Mouse (Mus musculus) embryonic fibroblast, embryonic 13.5 days (primary cell): ENCODE data around the gene Foxn1. TPM values are rescaled to one million over a fixed set of nuclear protein-coding genes. Genes with fewer than 3 reads are reported as not detected.

ENCODE experiments used
- H3K27ac ChIP-seq: 2 replicates; pipeline ENCODE4 v1.5.1; 2012; ENCODE audit warnings: low read length, control low read depth, inconsistent platforms; ENCODE audit not compliant: insufficient read depth
- H3K4me1 ChIP-seq: 2 replicates; pipeline ENCODE4 v1.6.1; 2011; ENCODE audit warnings: low read length; ENCODE audit not compliant: control insufficient read depth, insufficient read depth
- H3K4me3 ChIP-seq: 2 replicates; pipeline ENCODE4 v1.5.1; 2011; ENCODE audit warnings: mild to moderate bottlenecking, control low read depth, low read length; ENCODE audit not compliant: insufficient read depth
- CTCF ChIP-seq: IDR thresholded peaks from 2 replicates; pipeline ENCODE4 v1.5.1; 2011; ENCODE audit warnings: mild to moderate bottlenecking, control low read depth, low read length, moderate library complexity, borderline replicate concordance; ENCODE audit not compliant: insufficient read depth
- POLR2A ChIP-seq: IDR thresholded peaks from 2 replicates; pipeline ENCODE4 v1.6.1; 2011; ENCODE audit warnings: low read depth, mild to moderate bottlenecking, control low read depth, low read length, moderate library complexity
- polyA plus RNA-seq: library from polyadenylated mRNA; stranded (reverse); fragments of >200 nt; gene quantifications from 2 replicates; pipeline ENCODE4 v1.2.4, GENCODE M21; 2011; ENCODE audit warnings: low read depth; ENCODE audit not compliant: missing spikeins, insufficient read length

Foxn1 gene
- polyA plus RNA-seq, 1 experiment: not detected

- TF ChIP-seq POLR2A (no peak), CTCF (no peak)
- H3K4me3 ChIP-seq: no peak overlapping the region
- H3K27ac ChIP-seq: no peak overlapping the region
- H3K4me1 ChIP-seq: no peaks in the 10 kb centered on the region
Observed at GRCm38 (mm10) chr11:78348474-78348873, 37.9 kb downstream of the Foxn1 start.

- TF ChIP-seq CTCF (no peak), POLR2A (no peak)
- Histone ChIP-seq H3K4me1 (no peaks in the 10 kb centered on the region), H3K4me3 (no peak overlapping the region), H3K27ac (no peak overlapping the region)
Observed at GRCm38 (mm10) chr11:78347908-78348307, 38.5 kb downstream of the Foxn1 start.

GRCm38 (mm10) chr11:78347070-78347754 lies 39.1 kb downstream of the Foxn1 start:
- H3K4me1 ChIP-seq: no peaks in the 10 kb centered on the region
- H3K4me3 ChIP-seq: no peak overlapping the region
- TF ChIP-seq POLR2A (no peak), CTCF (peak; percentile 71; the same call in 1 of the 2 replicates)
- no peak overlapping the region for H3K27ac ChIP-seq

GRCm38 (mm10) chr11:78346326-78347069 lies 39.9 kb downstream of the Foxn1 start:
- Histone ChIP-seq H3K4me3 (no peak overlapping the region), H3K27ac (no peak overlapping the region), H3K4me1 (no peaks in the 10 kb centered on the region)
- no peak for TF ChIP-seq CTCF
- no peak for TF ChIP-seq POLR2A

- H3K4me3 ChIP-seq: no peak overlapping the region
- H3K27ac ChIP-seq: no peak overlapping the region
- H3K4me1 ChIP-seq: no peaks in the 10 kb centered on the region
- TF ChIP-seq POLR2A: no peak
- TF ChIP-seq CTCF: no peak
Observed at GRCm38 (mm10) chr11:78345801-78346200, 40.6 kb downstream of the Foxn1 start.

- H3K4me3 ChIP-seq: no peak overlapping the region
- no peaks in the 10 kb centered on the region for H3K4me1 ChIP-seq
- TF ChIP-seq CTCF (no peak), POLR2A (no peak)
- no peak overlapping the region for H3K27ac ChIP-seq
Observed at GRCm38 (mm10) chr11:78344890-78345715, 41.3 kb downstream of the Foxn1 start.

GRCm38 (mm10) chr11:78344328-78344889 lies 41.9 kb downstream of the Foxn1 start:
- no peak overlapping the region for H3K27ac ChIP-seq
- no peaks in the 10 kb centered on the region for H3K4me1 ChIP-seq
- H3K4me3 ChIP-seq: peak overlapping the region; percentile 46
- no peak for TF ChIP-seq POLR2A
- TF ChIP-seq CTCF: no peak

- H3K27ac ChIP-seq: no peak within 1 kb of the TSS
- peak within 1 kb of the TSS; percentile 46 for H3K4me3 ChIP-seq
- TF ChIP-seq CTCF: no peak
- peak; percentile 75 for TF ChIP-seq POLR2A
- H3K4me1 ChIP-seq: no peaks in the 10 kb centered on the region
Observed at GRCm38 (mm10) chr11:78343381-78344327, 42.7 kb downstream of the Foxn1 start, which contains the start of gene Unc119. TSS of gene Unc119 (plus strand) at chr11:78343482.

- no peak overlapping the region for H3K4me3 ChIP-seq
- no peak overlapping the region for H3K27ac ChIP-seq
- no peaks in the 10 kb centered on the region for H3K4me1 ChIP-seq
- TF ChIP-seq POLR2A (no peak), CTCF (no peak)
Observed at GRCm38 (mm10) chr11:78341702-78342101, 44.7 kb downstream of the Foxn1 start.
